Mouse (Mus musculus) megakaryocyte-erythroid progenitor cell, adult 5-6 weeks (primary cell): Measurements from ENCODE around the gene Atp5d. TPM values are rescaled to one million over a fixed set of nuclear protein-coding genes. Genes with fewer than 3 reads are reported as not detected.

ENCODE experiments used
- ATAC-seq: replicated peaks from 2 replicates; pipeline ENCODE4 v1.8.0; 2016; ENCODE audit warnings: mild to moderate bottlenecking, inconsistent platforms; ENCODE audit not compliant: severe bottlenecking, poor library complexity, low FRiP score, low TSS enrichment
- total RNA-seq, 2 experiments: library from RNA; stranded (forward) in 1 of 2; stranded (reverse) in 1 of 2; fragments of 200-1000, 215-1000 nt in 1 of 2; fragments of >200 nt in 1 of 2; fragmentation: Nextera tagmentation in 1 of 2; gene quantifications; 2 replicates each; pipeline ENCODE4 v1.2.3; 2014 to 2017

The Atp5d gene
- total RNA-seq, 2 experiments from 2014 or later, result 49.3 to 325 TPM

- ATAC-seq, result no peak
These were observed 12.1 kb downstream of the Atp5d start for GRCm38 (mm10) chr10:80150226-80151210.

DNA sequence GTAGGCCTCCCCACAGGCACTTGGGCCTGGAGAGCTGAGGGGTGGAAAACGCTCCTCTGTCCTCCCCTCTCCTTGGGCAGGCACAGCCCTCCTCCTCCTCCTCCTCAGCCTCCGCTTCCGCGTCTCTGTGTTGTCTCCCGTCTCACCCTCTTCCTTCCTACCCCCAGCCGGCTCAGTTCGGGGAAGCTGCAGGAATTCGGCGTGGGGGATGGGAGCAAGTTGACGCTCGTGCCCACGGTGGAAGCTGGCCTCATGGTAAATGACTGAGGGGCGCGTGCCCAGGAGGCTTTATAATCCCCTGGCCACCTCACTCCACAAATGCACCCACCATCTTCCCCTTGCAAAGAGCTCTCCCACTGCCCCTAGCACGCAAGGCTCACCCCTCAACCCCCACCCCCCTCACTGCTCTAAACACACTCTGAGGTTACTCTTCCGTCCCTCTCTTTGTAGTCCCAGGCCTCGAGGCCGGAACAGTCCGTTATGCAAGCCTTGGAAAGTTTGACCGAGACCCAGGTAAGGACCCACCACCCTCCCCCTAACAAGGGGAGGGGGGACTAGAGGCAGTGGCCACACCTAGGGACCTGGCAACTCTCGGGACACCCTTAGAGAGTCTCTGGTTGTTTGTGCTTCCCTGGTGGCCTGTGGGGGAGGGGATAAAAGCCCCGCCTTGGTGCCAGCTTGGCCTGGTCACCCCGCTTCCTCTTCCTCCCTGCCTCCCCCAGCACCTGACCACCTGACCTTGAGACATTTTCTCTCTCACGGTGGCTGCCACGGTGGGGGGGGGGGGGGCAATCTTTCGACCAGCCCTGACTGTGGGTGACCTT is 13.0 kb downstream of the Atp5d start:
- ATAC-seq, result no peak

DNA sequence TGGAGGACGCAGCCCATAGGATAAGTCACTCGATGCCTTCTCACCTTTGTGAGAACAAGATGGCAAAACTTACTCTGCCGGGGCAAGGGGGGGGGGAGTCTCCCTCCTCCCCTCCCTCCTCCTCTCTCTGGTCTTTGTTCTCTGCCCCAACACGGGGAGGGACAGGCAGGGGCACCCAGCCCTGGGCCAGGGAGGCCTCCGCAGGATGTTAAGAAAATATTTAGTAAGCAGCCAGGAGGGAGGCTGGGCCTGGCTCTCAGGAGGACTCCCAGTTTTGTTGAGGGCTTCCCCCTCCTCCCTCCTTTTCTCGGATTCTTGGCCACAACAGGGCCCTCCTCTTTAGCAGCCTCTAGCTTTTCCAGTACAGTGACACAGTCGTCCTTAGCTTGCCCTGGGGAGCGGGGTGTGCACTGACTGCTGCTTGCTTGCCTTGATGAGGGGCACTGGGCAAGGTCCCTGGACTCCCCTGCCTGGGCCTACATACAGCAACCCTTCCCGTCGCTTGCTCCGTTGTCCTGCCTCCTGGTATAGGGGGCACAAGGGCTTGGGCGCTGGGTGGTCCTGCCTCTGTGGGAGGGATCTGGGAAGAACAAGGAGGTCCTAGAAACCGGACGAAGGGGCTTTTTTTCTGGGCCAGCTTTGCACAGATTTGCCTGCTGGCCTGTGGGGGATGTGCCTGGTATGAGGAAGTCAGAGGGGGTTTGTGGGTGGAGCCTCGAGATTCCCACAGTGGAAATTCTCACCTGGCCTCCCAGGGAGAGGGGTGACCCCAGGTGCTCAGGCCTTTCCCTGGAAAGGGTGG is 13.8 kb downstream of the Atp5d start:
- no peak for ATAC-seq

DNA sequence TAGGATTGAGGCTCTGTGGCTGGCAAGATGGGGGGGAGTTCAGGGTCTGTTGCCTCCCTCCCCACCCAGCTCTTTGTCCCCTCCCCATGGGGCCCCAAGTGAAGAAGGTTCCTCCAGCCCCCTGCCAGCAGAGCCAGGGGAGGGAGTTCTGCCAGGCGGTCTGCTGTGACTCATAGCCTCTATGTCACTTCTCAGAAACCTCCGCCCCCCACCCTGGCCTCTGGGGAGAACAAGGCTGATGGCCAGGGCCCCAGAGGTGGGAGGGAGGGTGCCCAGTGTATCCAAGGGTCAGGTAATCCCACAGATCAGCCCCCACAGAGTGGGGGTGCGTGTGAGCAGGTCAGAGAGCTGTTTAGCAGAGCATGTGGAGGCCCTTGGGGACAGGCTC is 14.4 kb downstream of the Atp5d start:
- no peak for ATAC-seq

- no peak for ATAC-seq
These were observed 15.3 kb downstream of the Atp5d start for GRCm38 (mm10) chr10:80153713-80154112.

GRCm38 (mm10) chr10:80154384-80154783 is 16.0 kb downstream of the Atp5d start:
- ATAC-seq, result no peak

GRCm38 (mm10) chr10:80155277-80155676 is 16.8 kb downstream of the Atp5d start:
- ATAC-seq, result no peak

GRCm38 (mm10) chr10:80156002-80156751 is 17.7 kb downstream of the Atp5d start:
- no peak for ATAC-seq

- no peak for ATAC-seq
These were observed 18.3 kb downstream of the Atp5d start for GRCm38 (mm10) chr10:80156752-80157053.

GRCm38 (mm10) chr10:80157141-80157929 is 18.9 kb downstream of the Atp5d start:
- no peak for ATAC-seq

GRCm38 (mm10) chr10:80158307-80158986 is 20.0 kb downstream of the Atp5d start:
- no peak for ATAC-seq

DNA sequence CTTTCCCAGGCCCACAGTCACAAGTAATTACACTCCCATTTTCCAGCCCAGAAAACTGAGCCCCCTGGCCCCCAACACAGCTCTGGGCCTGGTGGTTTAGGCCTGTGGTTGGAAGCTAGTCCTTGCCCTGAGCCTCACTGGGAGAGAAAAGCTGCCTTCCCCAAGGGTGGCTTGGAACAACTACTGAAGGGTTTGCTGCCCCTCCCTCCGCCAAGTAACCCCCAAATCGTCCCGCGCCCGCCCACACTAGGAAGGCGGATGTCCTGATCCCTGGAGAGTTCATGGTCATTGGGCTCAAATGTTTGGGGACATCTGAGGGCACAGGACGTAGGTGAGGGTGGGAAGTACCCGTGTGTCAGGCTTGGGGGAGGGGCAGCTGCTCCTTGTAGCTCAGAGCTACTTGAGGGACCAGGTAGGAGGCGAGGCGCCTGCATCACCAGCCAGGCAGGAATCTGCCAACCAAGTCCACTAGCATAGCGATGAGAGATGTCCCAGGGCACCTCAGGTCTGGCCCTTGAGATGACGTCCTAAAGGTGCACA is 20.7 kb downstream of the Atp5d start:
- ATAC-seq, result peak; percentile 10

DNA sequence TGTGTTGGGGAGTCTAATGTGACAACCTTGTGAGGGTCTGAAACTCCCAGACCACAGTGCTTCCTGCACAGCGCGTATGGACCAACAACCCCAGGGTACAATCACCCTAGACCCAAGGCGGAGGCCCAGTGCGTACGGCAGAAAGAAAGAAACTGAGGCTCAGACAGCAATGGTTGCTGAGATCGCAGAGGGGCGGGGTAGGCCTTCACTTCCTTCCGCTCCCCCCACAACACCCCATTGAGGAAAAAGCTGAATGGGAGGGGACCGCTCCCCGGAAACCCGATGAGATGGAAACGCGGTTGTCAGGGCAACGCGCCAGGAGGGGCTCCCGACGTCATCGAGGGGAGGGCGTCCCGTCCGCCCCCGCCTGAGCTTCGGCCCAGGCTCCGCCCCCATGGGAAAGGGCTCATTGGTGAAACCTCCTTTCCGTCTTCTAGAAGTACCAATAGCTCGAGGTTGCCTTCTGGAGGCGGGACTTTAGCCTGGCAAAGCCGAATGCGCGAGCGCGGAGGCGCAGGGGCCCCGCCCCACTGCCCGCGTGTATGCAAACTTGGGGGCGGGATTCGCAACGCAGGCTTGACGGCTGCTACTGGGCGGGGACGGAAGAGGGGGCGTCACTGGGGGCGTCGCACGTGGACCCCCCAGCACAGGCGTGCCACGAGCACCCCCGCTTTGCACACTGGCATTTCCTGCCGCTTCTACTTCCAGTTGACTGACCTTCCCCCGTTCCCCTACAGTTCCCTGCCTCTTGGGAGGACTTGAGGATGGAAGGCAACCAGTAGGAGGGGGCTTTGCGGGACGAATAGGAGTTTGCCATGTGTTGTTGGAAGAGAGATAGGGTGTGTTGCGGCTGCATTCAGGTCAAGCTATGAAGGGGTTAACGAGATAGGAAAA is 21.4 kb downstream of the Atp5d start:
- peak; percentile 83 for ATAC-seq

DNA sequence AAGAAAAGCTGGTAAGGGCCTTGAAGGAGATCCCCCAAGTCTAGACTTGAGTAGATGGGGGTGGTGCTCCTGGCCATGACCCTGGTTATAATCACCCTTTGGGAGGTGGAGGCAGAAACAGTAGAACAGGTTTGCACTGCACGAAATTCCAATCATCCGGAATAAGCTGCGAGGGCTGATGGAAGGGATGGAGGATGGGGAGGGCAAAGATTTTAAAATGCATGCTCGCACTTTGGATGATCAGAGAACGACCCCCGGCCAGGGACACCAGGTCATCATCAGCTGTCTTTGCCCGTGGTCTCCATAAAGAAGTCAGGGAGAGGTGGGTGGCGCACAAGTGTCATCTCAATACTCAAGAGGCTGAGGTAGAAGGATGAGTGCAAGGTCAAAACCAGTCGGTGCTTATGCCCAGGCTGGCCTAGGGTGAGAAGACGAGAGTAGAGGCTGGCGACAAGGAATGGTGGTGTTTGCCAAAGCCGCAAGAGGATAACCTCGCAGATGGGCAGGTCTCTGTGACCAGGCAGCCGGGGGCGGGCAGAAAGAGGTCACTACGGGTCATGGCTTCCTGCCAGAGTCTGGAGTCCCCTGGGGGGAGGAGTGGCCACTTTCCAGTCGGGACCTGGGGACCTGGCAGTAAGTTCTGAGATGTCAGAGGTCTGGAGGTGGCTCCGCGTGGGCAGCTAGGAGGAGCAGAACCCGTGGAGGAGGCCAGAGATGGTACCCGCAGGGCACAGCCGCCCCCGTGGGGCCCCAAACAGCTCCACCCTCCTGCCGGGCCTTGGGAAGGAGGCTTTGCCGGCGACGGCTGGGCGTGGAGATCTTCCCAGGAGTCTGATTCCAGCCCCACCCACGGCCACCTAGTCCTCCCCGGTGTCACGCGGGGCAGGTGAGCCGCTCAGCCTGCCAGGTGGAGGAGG is 22.3 kb downstream of the Atp5d start:
- ATAC-seq, result no peak

GRCm38 (mm10) chr10:80161522-80162242 is 23.2 kb downstream of the Atp5d start:
- no peak for ATAC-seq
